Mouse (Mus musculus) thymus, adult 2 months (tissue): Measurements from ENCODE around the gene Fndc7.

Experiments used
- CTCF ChIP-seq: fragments of 200-500 bp; IDR thresholded peaks from 2 replicates; pipeline ENCODE4 v1.5.1; 2012; ENCODE audit warnings: mild to moderate bottlenecking, control low read depth, low read length, moderate library complexity, borderline replicate concordance; ENCODE audit not compliant: control insufficient read depth, poor library complexity, insufficient read depth; ENCODE audit errors: extremely low read depth
- POLR2A ChIP-seq: fragments of 200-500 bp; IDR thresholded peaks from 2 replicates; pipeline ENCODE4 v1.6.1; 2012; ENCODE audit warnings: mild to moderate bottlenecking, low read length, control low read depth, moderate library complexity; ENCODE audit not compliant: control insufficient read depth, poor library complexity, insufficient read depth; ENCODE audit errors: extremely low read depth

- TF ChIP-seq POLR2A (no peak), CTCF (no peak)
Measured at GRCm38 (mm10) chr3:108867449-108867848, 22.4 kb downstream of the Fndc7 start.
